Mouse (Mus musculus) embryo, embryonic 11.5 days (tissue): ENCODE measurements around the gene B130006D01Rik.
"Not testable (repeated sequence)": the region's sequence is repeated elsewhere in the genome, so short reads cannot be mapped to it uniquely, and the experiment has no call there.

Experiments
- DNase-seq: peaks from one replicate; pipeline ENCODE4 v3.0.0-alpha.2; 2012; ENCODE audit warnings: low read depth, low spot score

B130006D01Rik gene

GRCm38 (mm10) chr11:95713225-95713810 is 10.1 kb upstream of the B130006D01Rik start:
- DNase-seq, result no peak

GRCm38 (mm10) chr11:95713811-95714241 is 9.6 kb upstream of the B130006D01Rik start:
- no peak for DNase-seq

- DNase-seq, result no peak
These were observed 9.0 kb upstream of the B130006D01Rik start for GRCm38 (mm10) chr11:95714411-95714810.

- DNase-seq, result no peak
These were observed 7.3 kb upstream of the B130006D01Rik start for GRCm38 (mm10) chr11:95716136-95716535.

GRCm38 (mm10) chr11:95719356-95719755 is 4.0 kb upstream of the B130006D01Rik start:
- DNase-seq, result no peak

GRCm38 (mm10) chr11:95724466-95724865 is 1.1 kb downstream of the B130006D01Rik start:
- DNase-seq, result no peak

GRCm38 (mm10) chr11:95726156-95726555 is 2.8 kb downstream of the B130006D01Rik start:
- DNase-seq, result no peak

GRCm38 (mm10) chr11:95727947-95728346 is 4.6 kb downstream of the B130006D01Rik start:
- DNase-seq, result no peak

- DNase-seq, result no peak
These were observed 5.8 kb downstream of the B130006D01Rik start for GRCm38 (mm10) chr11:95728916-95729907.

- DNase-seq, result no peak
These were observed 11.1 kb downstream of the B130006D01Rik start for GRCm38 (mm10) chr11:95734485-95734884.

- no peak for DNase-seq
These were observed 14.4 kb downstream of the B130006D01Rik start for GRCm38 (mm10) chr11:95737811-95738210.

GRCm38 (mm10) chr11:95744521-95744920 is 21.1 kb downstream of the B130006D01Rik start:
- no peak for DNase-seq

- DNase-seq, result no peak
These were observed 23.4 kb downstream of the B130006D01Rik start for GRCm38 (mm10) chr11:95746821-95747220.

GRCm38 (mm10) chr11:95748331-95748730 is 24.9 kb downstream of the B130006D01Rik start:
- no peak for DNase-seq

- DNase-seq, result no peak
These were observed 26.2 kb downstream of the B130006D01Rik start for GRCm38 (mm10) chr11:95749619-95750018.

- DNase-seq, result peak; percentile 51
These were observed 27.6 kb downstream of the B130006D01Rik start for GRCm38 (mm10) chr11:95750995-95751394.

- DNase-seq, result not testable (repeated sequence)
These were observed 31.8 kb downstream of the B130006D01Rik start for GRCm38 (mm10) chr11:95755137-95755536.

GRCm38 (mm10) chr11:95760521-95760920 is 37.1 kb downstream of the B130006D01Rik start:
- DNase-seq, result no peak

- DNase-seq, result no peak
These were observed 39.6 kb downstream of the B130006D01Rik start for GRCm38 (mm10) chr11:95762996-95763395.

- DNase-seq, result no peak
These were observed 41.4 kb downstream of the B130006D01Rik start for GRCm38 (mm10) chr11:95764806-95765205.

GRCm38 (mm10) chr11:95765334-95765733 is 41.9 kb downstream of the B130006D01Rik start:
- no peak for DNase-seq

GRCm38 (mm10) chr11:95768244-95768643 is 44.9 kb downstream of the B130006D01Rik start:
- no peak for DNase-seq

GRCm38 (mm10) chr11:95769208-95769607 is 45.8 kb downstream of the B130006D01Rik start:
- DNase-seq, result no peak
